Mouse (Mus musculus): Measurements from ENCODE around the gene Uba1. TPM values are rescaled to one million over a fixed set of nuclear protein-coding genes. Genes with fewer than 3 reads are reported as not detected.
"Not testable (repeated sequence)": the region's sequence is repeated elsewhere in the genome, so short reads cannot be mapped to it uniquely, and the experiment has no call there.

The Uba1 gene
- polyA plus RNA-seq, 1 experiment from 2014 or later, result 231 TPM

DNA sequence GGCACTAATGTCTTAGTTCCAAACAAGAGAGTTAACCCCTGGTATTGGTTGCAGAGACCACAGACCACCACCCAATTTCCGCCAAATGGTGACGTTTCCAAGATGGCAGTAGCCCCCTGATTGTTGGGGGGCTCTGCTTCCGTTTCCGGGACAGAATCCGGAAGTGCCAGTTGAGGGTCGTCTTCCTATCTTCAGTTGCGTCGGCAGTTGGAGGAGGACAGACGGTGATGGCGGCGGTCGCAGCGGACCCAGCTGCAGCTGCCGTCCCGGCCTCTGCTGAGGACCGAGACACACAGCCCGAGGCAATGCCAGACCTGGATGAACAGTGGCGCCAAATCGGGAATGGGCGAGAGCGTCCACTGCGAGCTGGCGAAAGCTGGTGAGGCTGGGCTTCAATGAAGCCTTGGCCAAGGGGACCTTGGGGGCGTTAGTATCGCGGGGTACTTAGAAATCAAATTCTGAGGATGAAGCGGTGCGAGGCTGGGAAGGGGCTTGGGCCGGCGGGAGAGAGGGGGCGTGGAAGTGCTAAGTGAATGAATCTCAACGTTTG, 45.7 kb downstream of the Uba1 start, which contains the start of gene Usp11:
Gene Usp11, plus strand, starts transcription at position 166 of the 550 bp plus-strand sequence.
- 23% methylated on average over 32 of the region's 32 CpGs for WGBS
- peak; percentile 57; the same call in 1 of the 2 replicates for ATAC-seq (ENCODE audit: low FRiP score, low TSS enrichment)
- H3K9me3 ChIP-seq (ENCODE audit: low read length), result no peaks in the 10 kb centered on the region

DNA sequence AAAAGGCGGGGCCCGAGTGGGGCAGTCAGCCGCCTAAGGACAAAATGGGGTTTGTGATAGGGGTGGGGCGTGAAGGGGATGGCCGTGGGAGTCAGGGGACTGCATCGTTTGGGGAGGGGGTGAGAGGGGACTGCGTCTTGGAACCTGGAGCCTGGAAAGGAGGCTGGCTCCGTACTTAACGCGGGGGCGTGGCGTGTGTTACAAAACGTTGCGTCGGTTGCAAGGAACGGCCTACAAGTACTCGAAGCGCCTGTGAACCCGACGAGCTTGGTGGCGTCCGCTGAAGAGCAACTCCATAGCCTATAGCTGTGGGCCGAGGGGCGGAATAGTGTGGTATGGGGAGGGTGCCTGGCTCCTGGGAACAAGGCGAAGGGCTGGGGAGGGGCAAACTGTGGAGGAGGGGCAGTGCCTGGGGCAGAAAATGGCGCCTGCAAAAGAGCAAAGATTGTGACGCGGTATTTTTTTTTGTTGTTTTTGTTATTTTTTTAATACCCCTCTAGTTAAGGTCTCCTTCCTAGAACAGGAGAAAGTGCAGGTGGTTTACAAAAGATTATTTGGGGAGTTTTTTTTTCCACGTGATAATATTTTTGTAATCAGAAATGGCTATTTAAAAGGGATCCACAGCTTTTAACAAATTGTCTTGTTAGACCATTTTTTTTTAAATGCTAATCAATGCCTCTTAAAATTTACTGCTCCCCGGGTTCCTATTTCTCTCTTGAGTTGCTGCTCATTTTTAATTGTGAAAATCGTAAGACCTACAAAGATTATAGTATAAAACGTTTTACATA, 46.4 kb downstream of the Uba1 start:
- H3K36me3 ChIP-seq (ENCODE audit: insufficient read depth, low read length), result no peaks in the 10 kb centered on the region
- H3K9me3 ChIP-seq (ENCODE audit: low read length), result no peaks in the 10 kb centered on the region
- WGBS, result 25% methylated on average over 32 of the region's 32 CpGs
- peak overlapping the region; percentile 71 for H3K9ac ChIP-seq (replicated peaks; ENCODE audit: low read length)
- H3K4me2 ChIP-seq (replicated peaks; ENCODE audit: low read depth, low read length), result peak overlapping the region; percentile 47
- no peaks in the 10 kb centered on the region for H3K4me1 ChIP-seq (ENCODE audit: insufficient read depth, low read length)
- H3K27ac ChIP-seq (ENCODE audit: low read length), result peak overlapping the region; percentile 92
- no peaks in the 10 kb centered on the region for H3K27me3 ChIP-seq (ENCODE audit: insufficient read depth, low read length)
- peak overlapping the region; percentile 58 for H3K4me3 ChIP-seq (ENCODE audit: low read length)
- ATAC-seq (ENCODE audit: low FRiP score, low TSS enrichment), result peak; percentile 99

More for the DNA sequence above, 45.7 kb downstream of the Uba1 start, which contains the start of gene Usp11:
- Histone ChIP-seq H3K4me3 (ENCODE audit: low read length) (peak within 1 kb of the TSS; percentile 58), H3K9ac (replicated peaks; ENCODE audit: low read length) (peak within 1 kb of the TSS; percentile 71), H3K4me1 (ENCODE audit: insufficient read depth, low read length) (no peaks in the 10 kb centered on the region), H3K4me2 (replicated peaks; ENCODE audit: low read depth, low read length) (peak within 1 kb of the TSS; percentile 47), H3K27ac (ENCODE audit: low read length) (peak within 1 kb of the TSS; percentile 92), H3K27me3 (ENCODE audit: insufficient read depth, low read length) (no peaks in the 10 kb centered on the region), H3K36me3 (ENCODE audit: insufficient read depth, low read length) (peaks cover 1% of the 10 kb centered on the region; the same call in 1 of the 2 replicates)

DNA sequence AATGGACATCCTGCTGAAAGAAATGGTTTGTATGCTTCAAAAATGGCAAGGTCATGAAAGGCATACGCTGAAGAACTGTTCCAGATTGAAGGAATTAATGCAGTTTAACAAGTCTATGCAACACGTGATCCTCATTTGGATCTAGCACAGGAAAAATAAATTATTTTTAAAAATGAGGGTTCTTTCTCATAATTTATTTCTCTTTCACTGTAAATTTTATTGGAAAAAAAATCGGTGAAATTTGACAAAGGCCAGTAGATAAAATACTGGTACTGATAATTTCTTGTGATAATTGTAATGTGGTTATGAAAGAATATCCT, 46.9 kb downstream of the Uba1 start:
- Histone ChIP-seq H3K4me2 (replicated peaks; ENCODE audit: low read depth, low read length) (peak overlapping the region; percentile 46), H3K9me3 (ENCODE audit: low read length) (no peaks in the 10 kb centered on the region), H3K27ac (ENCODE audit: low read length) (no peak overlapping the region), H3K4me1 (ENCODE audit: insufficient read depth, low read length) (no peaks in the 10 kb centered on the region), H3K9ac (replicated peaks; ENCODE audit: low read length) (no peak overlapping the region), H3K36me3 (ENCODE audit: insufficient read depth, low read length) (no peaks in the 10 kb centered on the region), H3K4me3 (ENCODE audit: low read length) (peak overlapping the region; percentile 58), H3K27me3 (ENCODE audit: insufficient read depth, low read length) (no peaks in the 10 kb centered on the region)
- 24% methylated on average over 3 of the region's 3 CpGs for WGBS
- no peak for ATAC-seq (ENCODE audit: low FRiP score, low TSS enrichment)

DNA sequence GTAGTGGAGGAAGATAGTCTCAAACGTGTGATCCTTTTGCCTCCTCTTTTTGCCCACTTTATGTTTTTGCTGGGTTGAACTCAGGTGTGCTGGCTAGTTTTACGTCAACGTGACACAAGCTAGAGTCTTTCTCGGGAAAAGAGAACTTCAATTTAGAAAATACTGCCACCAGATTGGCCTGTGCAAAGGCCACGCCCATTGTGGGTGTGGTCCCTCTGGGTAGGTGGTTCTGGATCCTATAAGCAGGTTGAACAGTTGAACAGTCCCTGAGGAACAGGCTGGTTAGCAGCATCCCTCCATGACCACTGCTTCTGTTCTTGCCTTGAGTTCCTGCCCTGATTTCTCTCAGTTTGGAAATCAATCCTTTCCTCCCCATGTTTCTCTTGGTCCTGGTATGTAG, 70.6 kb downstream of the Uba1 start:
- H3K4me3 ChIP-seq (ENCODE audit: low read length), result no peak overlapping the region
- no peak overlapping the region for H3K9ac ChIP-seq (replicated peaks; ENCODE audit: low read length)
- no peak overlapping the region for H3K4me2 ChIP-seq (replicated peaks; ENCODE audit: low read depth, low read length)
- no peak for ATAC-seq (ENCODE audit: low FRiP score, low TSS enrichment)
- H3K36me3 ChIP-seq (ENCODE audit: insufficient read depth, low read length), result no peaks in the 10 kb centered on the region
- no peak overlapping the region for H3K27ac ChIP-seq (ENCODE audit: low read length)
- H3K27me3 ChIP-seq (ENCODE audit: insufficient read depth, low read length), result no peaks in the 10 kb centered on the region
- H3K9me3 ChIP-seq (ENCODE audit: low read length), result no peaks in the 10 kb centered on the region
- WGBS, result 79% methylated on average over 5 of the region's 5 CpGs
- no peaks in the 10 kb centered on the region for H3K4me1 ChIP-seq (ENCODE audit: insufficient read depth, low read length)

DNA sequence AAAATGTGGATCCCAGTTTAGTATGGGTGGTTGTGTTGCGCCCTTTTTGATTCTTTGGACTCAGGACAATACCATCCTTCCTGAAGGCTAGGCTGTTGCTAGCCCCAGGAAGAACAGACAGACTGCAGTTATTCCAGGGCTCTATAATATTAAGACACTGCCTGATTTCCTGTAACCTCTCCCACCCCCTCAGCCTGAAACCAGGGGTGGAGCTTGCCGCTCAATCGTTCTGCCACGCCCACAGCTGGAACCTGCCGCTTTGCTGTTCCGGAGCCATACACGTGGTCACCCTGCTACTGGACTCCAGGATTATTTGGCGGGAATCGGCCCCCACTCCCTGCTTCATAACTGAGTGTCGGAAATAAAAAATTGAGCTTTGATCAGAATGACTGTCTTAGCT, 71.9 kb downstream of the Uba1 start:
- not testable (repeated sequence) for H3K36me3 ChIP-seq (ENCODE audit: insufficient read depth, low read length); H3K27ac ChIP-seq (ENCODE audit: low read length); H3K9me3 ChIP-seq (ENCODE audit: low read length); H3K4me3 ChIP-seq (ENCODE audit: low read length); H3K9ac ChIP-seq (replicated peaks; ENCODE audit: low read length); H3K27me3 ChIP-seq (ENCODE audit: insufficient read depth, low read length); H3K4me2 ChIP-seq (replicated peaks; ENCODE audit: low read depth, low read length); H3K4me1 ChIP-seq (ENCODE audit: insufficient read depth, low read length)
- peak; percentile 54; the same call in 1 of the 2 replicates for ATAC-seq (ENCODE audit: low FRiP score, low TSS enrichment)
- WGBS, result 39% methylated on average over 10 of the region's 10 CpGs

Other genes starting within 250 kb of the Uba1 start
- gene Jade3, start 232.6 kb upstream of the Uba1 start, polyA plus RNA-seq (2015; fragmentation: Nextera tagmentation; extraction: Ambion mirVana), result 12.5 and 13.5 TPM in 2 replicates
- gene Rgn, start 108.5 kb upstream of the Uba1 start, polyA plus RNA-seq (2015; fragmentation: Nextera tagmentation; extraction: Ambion mirVana), result 8.1 and 8.7 TPM in 2 replicates
- 80.9 and 82.4 TPM in 2 replicates for gene Rbm10, start 40.8 kb upstream of the Uba1 start, polyA plus RNA-seq (2015; fragmentation: Nextera tagmentation; extraction: Ambion mirVana)
- gene Ndufb11, start 40.7 kb upstream of the Uba1 start, polyA plus RNA-seq (2015; fragmentation: Nextera tagmentation; extraction: Ambion mirVana), result 238 and 255 TPM in 2 replicates
- gene Cdk16, start 29.6 kb downstream of the Uba1 start, polyA plus RNA-seq (2015; fragmentation: Nextera tagmentation; extraction: Ambion mirVana), result 101 and 110 TPM in 2 replicates
- gene Usp11, start 45.6 kb downstream of the Uba1 start, polyA plus RNA-seq (2015; fragmentation: Nextera tagmentation; extraction: Ambion mirVana), result 50.8 and 53.1 TPM in 2 replicates
- 124 and 143 TPM in 2 replicates for gene Araf, start 139.5 kb downstream of the Uba1 start, polyA plus RNA-seq (2015; fragmentation: Nextera tagmentation; extraction: Ambion mirVana)
- gene Timp1, start 211.8 kb downstream of the Uba1 start, polyA plus RNA-seq (2015; fragmentation: Nextera tagmentation; extraction: Ambion mirVana), result 19.3 and 21.1 TPM in 2 replicates

Measured in kidney, embryonic 16.5 days (tissue).